Mouse (Mus musculus) stomach, embryonic 14.5 days (tissue): ENCODE results near the gene Hist1h2bc. TPM values are rescaled to one million over a fixed set of nuclear protein-coding genes. Genes with fewer than 3 reads are reported as not detected.

Experiments used
- ATAC-seq: fragments of 200-750 bp; cut with Nextera tagmentation; 2 replicates; pipeline ENCODE4 v1.8.0; 2017; ENCODE audit warnings: low read depth, moderate TSS enrichment; ENCODE audit not compliant: insufficient number of reproducible peaks, insufficient read depth, low FRiP score
- H3K27ac ChIP-seq: fragments of 300-500 bp; sonication (generic); 2 replicates; pipeline ENCODE4 v1.5.1; 2014; ENCODE audit warnings: mild to moderate bottlenecking, low read length, moderate library complexity, mixed read lengths
- H3K27me3 ChIP-seq: fragments of 300-500 bp; sonication (generic); 2 replicates; pipeline ENCODE4 v1.6.1; 2014; ENCODE audit warnings: low read length, control low read depth, mixed read lengths; ENCODE audit not compliant: control insufficient read depth, insufficient read depth
- H3K36me3 ChIP-seq: fragments of 300-500 bp; sonication (generic); 2 replicates; pipeline ENCODE4 v1.6.1; 2014; ENCODE audit warnings: mild to moderate bottlenecking, control low read depth, low read length, moderate library complexity, mixed read lengths; ENCODE audit not compliant: control insufficient read depth, insufficient read depth
- H3K4me1 ChIP-seq: fragments of 300-500 bp; sonication (generic); 2 replicates; pipeline ENCODE4 v1.6.1; 2014; ENCODE audit warnings: low read length, control low read depth, mixed read lengths; ENCODE audit not compliant: control insufficient read depth, insufficient read depth
- H3K4me2 ChIP-seq: fragments of 300-500 bp; sonication (generic); replicated peaks from 2 replicates; pipeline ENCODE4 v1.6.1; 2014; ENCODE audit warnings: low read depth, low read length, control low read depth
- H3K4me3 ChIP-seq: fragments of 300-500 bp; sonication (generic); 2 replicates; pipeline ENCODE4 v1.5.1; 2014; ENCODE audit warnings: low read depth, low read length, control low read depth
- H3K9ac ChIP-seq: fragments of 300-500 bp; sonication (generic); replicated peaks from 2 replicates; pipeline ENCODE4 v1.6.1; 2014; ENCODE audit warnings: low read depth, mild to moderate bottlenecking, control low read depth, low read length, moderate library complexity, mixed read lengths
- H3K9me3 ChIP-seq: fragments of 300-500 bp; sonication (generic); 2 replicates; pipeline ENCODE4 v1.6.1; 2016; ENCODE audit warnings: low read depth, low read length, control low read depth; ENCODE audit not compliant: control insufficient read depth
- microRNA-seq: library from miRNA; unstranded; fragments of <30 nt; microRNA quantifications from one replicate; pipeline ENCODE4, GENCODE M21; 2016
- polyA plus RNA-seq: library from polyadenylated mRNA; unstranded; fragments of >200 nt; fragmentation: Nextera tagmentation; extraction: Ambion mirVana; gene quantifications from 2 replicates; pipeline ENCODE4 v1.2.1, GENCODE M21; 2014

Gene Hist1h2bc
- polyA plus RNA-seq, 1 experiment from 2014 or later = 65.1 TPM

DNA sequence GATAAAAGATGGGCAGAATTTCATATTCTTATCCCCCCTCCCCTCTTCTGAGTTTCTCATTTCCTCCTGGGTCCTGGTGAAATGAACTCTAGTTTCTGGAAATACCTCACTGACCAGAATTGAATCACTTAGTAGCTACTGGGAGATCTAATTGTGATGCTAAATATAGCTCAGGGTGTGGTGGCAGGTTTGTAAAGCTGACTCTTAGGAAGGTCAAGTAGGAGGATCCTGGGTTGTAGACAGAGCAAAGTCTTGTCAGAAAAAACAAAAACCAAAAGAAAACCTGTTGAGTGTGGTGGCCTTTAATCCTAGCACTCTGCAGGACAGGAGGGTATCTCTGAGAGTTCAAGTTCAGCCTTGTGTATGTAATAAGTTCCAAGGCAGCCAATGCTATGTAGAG, 58.0 kb downstream of the Hist1h2bc start:
- H3K9me3 ChIP-seq = no peaks in the 10 kb centered on the region
- no peaks in the 10 kb centered on the region for H3K36me3 ChIP-seq
- no peak overlapping the region for H3K4me3 ChIP-seq
- ATAC-seq = no peak
- H3K4me2 ChIP-seq = no peak overlapping the region
- H3K4me1 ChIP-seq = peaks cover 17% of the 10 kb centered on the region; the same call in 1 of the 2 replicates
- H3K27ac ChIP-seq = no peak overlapping the region
- no peaks in the 10 kb centered on the region for H3K27me3 ChIP-seq
- H3K9ac ChIP-seq = no peak overlapping the region

Small RNA genes lying within 50 kb of the gene (microRNA-seq; reads per million reads assigned to microRNA genes)
- gene Gm44350 = not detected

Other genes starting within 250 kb of the Hist1h2bc start
- 0.17 TPM in 1 of 2 replicates, not detected in the other for gene Btn1a1, start 218.3 kb upstream of the Hist1h2bc start, polyA plus RNA-seq
- gene Btn2a2, start 195.3 kb upstream of the Hist1h2bc start, polyA plus RNA-seq = 0.22 and 0.30 TPM in 2 replicates
- 4.8 and 6.7 TPM in 2 replicates for gene Hist1h4h, start 153.1 kb upstream of the Hist1h2bc start, polyA plus RNA-seq
- gene Hist1h2af, start 150.3 kb upstream of the Hist1h2bc start, polyA plus RNA-seq = 7.8 and 14.1 TPM in 2 replicates
- gene Hist1h3g, start 148.8 kb upstream of the Hist1h2bc start, polyA plus RNA-seq = 5.5 and 7.8 TPM in 2 replicates
- 1.1 and 1.2 TPM in 2 replicates for gene Hist1h2bh, start 140.8 kb upstream of the Hist1h2bc start, polyA plus RNA-seq
- 0.94 and 1.3 TPM in 2 replicates for gene Hist1h3f, start 140.1 kb upstream of the Hist1h2bc start, polyA plus RNA-seq
- gene Hist1h4f, start 132.6 kb upstream of the Hist1h2bc start, polyA plus RNA-seq = 1.8 and 2.4 TPM in 2 replicates
- 1.0 and 1.1 TPM in 2 replicates for gene Hist1h1d, start 130.9 kb upstream of the Hist1h2bc start, polyA plus RNA-seq
- gene Hist1h3e, start 121.8 kb upstream of the Hist1h2bc start, polyA plus RNA-seq = 10.2 and 10.3 TPM in 2 replicates
- 92.6 and 109 TPM in 2 replicates for gene Hist1h2ae, start 113.0 kb upstream of the Hist1h2bc start, polyA plus RNA-seq
- 11.0 and 12.6 TPM in 2 replicates for gene Hist1h2bg, start 112.8 kb upstream of the Hist1h2bc start, polyA plus RNA-seq
- gene Hist1h2bf, start 110.0 kb upstream of the Hist1h2bc start, polyA plus RNA-seq = 7.1 and 7.3 TPM in 2 replicates
- gene Hist1h2ad, start 109.8 kb upstream of the Hist1h2bc start, polyA plus RNA-seq = 4.1 and 6.2 TPM in 2 replicates
- gene Hist1h3d, start 108.4 kb upstream of the Hist1h2bc start, polyA plus RNA-seq = 11.2 and 16.2 TPM in 2 replicates
- gene Hist1h4d, start 102.6 kb upstream of the Hist1h2bc start, polyA plus RNA-seq = 99.6 and 119 TPM in 2 replicates
- gene Hist1h2be, start 63.1 kb upstream of the Hist1h2bc start, polyA plus RNA-seq = 2.7 and 2.8 TPM in 2 replicates
- 17.5 and 18.7 TPM in 2 replicates for gene Hist1h1e, start 61.6 kb upstream of the Hist1h2bc start, polyA plus RNA-seq
- 2.4 and 3.2 TPM in 2 replicates for gene Hist1h2ac, start 251 bp upstream of the Hist1h2bc start, polyA plus RNA-seq
- gene Hist1h1t, start 11.6 kb downstream of the Hist1h2bc start, polyA plus RNA-seq = not detected in 2 replicates
- 7.2 and 9.6 TPM in 2 replicates for gene Hist1h4c, start 14.3 kb downstream of the Hist1h2bc start, polyA plus RNA-seq
- 6.1 and 6.8 TPM in 2 replicates for gene Hfe, start 26.7 kb downstream of the Hist1h2bc start, polyA plus RNA-seq
- 38.5 and 39.4 TPM in 2 replicates for gene Hist1h1c, start 54.6 kb downstream of the Hist1h2bc start, polyA plus RNA-seq
- 6.1 and 8.4 TPM in 2 replicates for gene Hist1h3c, start 61.4 kb downstream of the Hist1h2bc start, polyA plus RNA-seq
- gene Hist1h2bb, start 62.5 kb downstream of the Hist1h2bc start, polyA plus RNA-seq = 2.0 and 2.1 TPM in 2 replicates
- 38.8 and 50.2 TPM in 2 replicates for gene Hist1h2ab, start 66.9 kb downstream of the Hist1h2bc start, polyA plus RNA-seq
- 11.1 and 11.8 TPM in 2 replicates for gene Hist1h3b, start 68.1 kb downstream of the Hist1h2bc start, polyA plus RNA-seq
- 2.5 and 3.3 TPM in 2 replicates for gene Hist1h4b, start 72.8 kb downstream of the Hist1h2bc start, polyA plus RNA-seq
- gene Hist1h4a, start 77.0 kb downstream of the Hist1h2bc start, polyA plus RNA-seq = not detected in 2 replicates
- gene Hist1h3a, start 78.2 kb downstream of the Hist1h2bc start, polyA plus RNA-seq = 6.1 and 6.5 TPM in 2 replicates
- gene Hist1h1a, start 79.5 kb downstream of the Hist1h2bc start, polyA plus RNA-seq = 2.4 and 3.6 TPM in 2 replicates
- not detected in 2 replicates for gene Trim38, start 85.7 kb downstream of the Hist1h2bc start, polyA plus RNA-seq
- gene Slc17a2, start 122.8 kb downstream of the Hist1h2bc start, polyA plus RNA-seq = 0.13 and 0.17 TPM in 2 replicates
- gene Slc17a3, start 155.2 kb downstream of the Hist1h2bc start, polyA plus RNA-seq = not detected in 2 replicates
- gene Slc17a1, start 183.6 kb downstream of the Hist1h2bc start, polyA plus RNA-seq = not detected in 2 replicates
- 0.53 and 0.85 TPM in 2 replicates for gene Slc17a4, start 230.8 kb downstream of the Hist1h2bc start, polyA plus RNA-seq
- gene Hist1h2ba, start 250.0 kb downstream of the Hist1h2bc start, polyA plus RNA-seq = not detected in 2 replicates